Mouse (Mus musculus) kidney, embryonic 14.5 days (tissue): ENCODE measurements around the gene Col6a2. TPM values are rescaled to one million over a fixed set of nuclear protein-coding genes. Genes with fewer than 3 reads are reported as not detected.

Experiments used
- ATAC-seq: fragments of 200-750 bp; cut with Nextera tagmentation; 2 replicates; pipeline ENCODE4 v1.8.0; 2017; ENCODE audit warnings: moderate number of reproducible peaks, mild to moderate bottlenecking, moderate TSS enrichment, moderate library complexity; ENCODE audit not compliant: low FRiP score, low TSS enrichment
- H3K27ac ChIP-seq: fragments of 300-500 bp; sonication (generic); 2 replicates; pipeline ENCODE4 v1.5.1; 2014; ENCODE audit warnings: low read depth, mild to moderate bottlenecking, low read length, moderate library complexity, mixed read lengths
- H3K27me3 ChIP-seq: fragments of 300-500 bp; sonication (generic); 2 replicates; pipeline ENCODE4 v1.6.1; 2014; ENCODE audit warnings: mild to moderate bottlenecking, low read length; ENCODE audit not compliant: control insufficient read depth, insufficient read depth
- H3K36me3 ChIP-seq: fragments of 300-500 bp; sonication (generic); 2 replicates; pipeline ENCODE4 v1.6.1; 2014; ENCODE audit warnings: low read length, mixed read lengths; ENCODE audit not compliant: control insufficient read depth, insufficient read depth
- H3K4me1 ChIP-seq: fragments of 300-500 bp; sonication (generic); 2 replicates; pipeline ENCODE4 v1.6.1; 2014; ENCODE audit warnings: low read length, mixed read lengths; ENCODE audit not compliant: control insufficient read depth, insufficient read depth
- H3K4me2 ChIP-seq: fragments of 300-500 bp; sonication (generic); replicated peaks from 2 replicates; pipeline ENCODE4 v1.6.1; 2014; ENCODE audit warnings: low read depth, mild to moderate bottlenecking, low read length
- H3K4me3 ChIP-seq: fragments of 300-500 bp; sonication (generic); 2 replicates; pipeline ENCODE4 v1.5.1; 2014; ENCODE audit warnings: mild to moderate bottlenecking, low read length
- H3K9ac ChIP-seq: fragments of 300-500 bp; sonication (generic); 2 replicates; pipeline ENCODE4 v1.6.1; 2014; ENCODE audit warnings: low read depth, mild to moderate bottlenecking, low read length, moderate library complexity
- H3K9me3 ChIP-seq: fragments of 300-500 bp; sonication (generic); 2 replicates; pipeline ENCODE4 v1.6.1; 2016; ENCODE audit warnings: low read length; ENCODE audit not compliant: control insufficient read depth
- WGBS: fragments of 180-500 bp; shearing (Covaris S2); extraction: QIAGEN DNeasy Blood & Tissue Kit; methylation state at CpG from one replicate; pipeline ENCODE4 v1.1.7; 2014; 5-methylcytosine and 5-hydroxymethylcytosine counted together
- polyA plus RNA-seq: library from polyadenylated mRNA; unstranded; fragments of >200 nt; fragmentation: Nextera tagmentation; extraction: Ambion mirVana; gene quantifications from 2 replicates; pipeline ENCODE4 v1.2.1, GENCODE M21; 2014

Col6a2 gene
- polyA plus RNA-seq, 1 experiment from 2014 or later = 22.0 TPM

GRCm38 (mm10) chr10:76653345-76654336, 30.2 kb upstream of the Col6a2 start:
- Histone ChIP-seq H3K9ac (no peak overlapping the region), H3K9me3 (no peaks in the 10 kb centered on the region), H3K4me2 (no peak overlapping the region), H3K27me3 (no peaks in the 10 kb centered on the region), H3K4me1 (no peaks in the 10 kb centered on the region), H3K36me3 (no peaks in the 10 kb centered on the region), H3K4me3 (no peak overlapping the region), H3K27ac (no peak overlapping the region)
- 75% methylated on average over 11 of the region's 11 CpGs for WGBS
- ATAC-seq = no peak

- H3K36me3 ChIP-seq = no peaks in the 10 kb centered on the region
- H3K9ac ChIP-seq = no peak overlapping the region
- no peak overlapping the region for H3K4me2 ChIP-seq
- H3K4me1 ChIP-seq = no peaks in the 10 kb centered on the region
- no peak overlapping the region for H3K4me3 ChIP-seq
- peak overlapping the region; percentile 4; the same call in 1 of the 2 replicates for H3K27ac ChIP-seq
- 71% methylated on average over 12 of the region's 12 CpGs for WGBS
- no peaks in the 10 kb centered on the region for H3K9me3 ChIP-seq
- no peaks in the 10 kb centered on the region for H3K27me3 ChIP-seq
- ATAC-seq = no peak
These were observed 27.4 kb upstream of the Col6a2 start for GRCm38 (mm10) chr10:76650662-76651342.

GRCm38 (mm10) chr10:76648738-76649137, 25.3 kb upstream of the Col6a2 start:
- Histone ChIP-seq H3K4me3 (no peak overlapping the region), H3K36me3 (no peaks in the 10 kb centered on the region), H3K27ac (no peak overlapping the region), H3K9ac (no peak overlapping the region), H3K4me2 (no peak overlapping the region), H3K9me3 (no peaks in the 10 kb centered on the region), H3K4me1 (no peaks in the 10 kb centered on the region), H3K27me3 (no peaks in the 10 kb centered on the region)
- ATAC-seq = no peak
- WGBS = 91% methylated on average over 10 of the region's 10 CpGs

DNA sequence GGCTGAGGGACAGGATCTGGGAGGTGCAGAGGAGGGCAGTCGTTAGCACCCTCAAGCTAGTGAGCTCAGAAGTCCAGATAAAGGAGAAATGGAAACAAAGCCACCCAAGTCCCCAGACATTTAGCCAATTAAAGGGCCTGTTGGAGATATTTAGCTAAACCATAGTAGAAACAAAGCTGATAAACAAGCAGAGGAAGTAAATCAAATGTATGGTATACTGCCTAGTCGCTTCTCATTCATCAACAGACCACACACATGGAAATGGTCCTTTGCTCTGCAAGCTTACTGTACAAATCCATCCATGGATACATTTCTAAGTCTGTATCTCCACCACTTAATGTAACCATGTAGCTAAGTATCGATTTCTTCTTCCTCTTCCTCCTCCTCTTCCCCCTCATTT, 24.0 kb upstream of the Col6a2 start:
- no peak overlapping the region for H3K9ac ChIP-seq
- no peaks in the 10 kb centered on the region for H3K4me1 ChIP-seq
- H3K27ac ChIP-seq = no peak overlapping the region
- no peak overlapping the region for H3K4me3 ChIP-seq
- no peaks in the 10 kb centered on the region for H3K36me3 ChIP-seq
- WGBS = 71% methylated on average over 3 of the region's 3 CpGs
- no peak for ATAC-seq
- no peaks in the 10 kb centered on the region for H3K9me3 ChIP-seq
- no peak overlapping the region for H3K4me2 ChIP-seq
- H3K27me3 ChIP-seq = no peaks in the 10 kb centered on the region

DNA sequence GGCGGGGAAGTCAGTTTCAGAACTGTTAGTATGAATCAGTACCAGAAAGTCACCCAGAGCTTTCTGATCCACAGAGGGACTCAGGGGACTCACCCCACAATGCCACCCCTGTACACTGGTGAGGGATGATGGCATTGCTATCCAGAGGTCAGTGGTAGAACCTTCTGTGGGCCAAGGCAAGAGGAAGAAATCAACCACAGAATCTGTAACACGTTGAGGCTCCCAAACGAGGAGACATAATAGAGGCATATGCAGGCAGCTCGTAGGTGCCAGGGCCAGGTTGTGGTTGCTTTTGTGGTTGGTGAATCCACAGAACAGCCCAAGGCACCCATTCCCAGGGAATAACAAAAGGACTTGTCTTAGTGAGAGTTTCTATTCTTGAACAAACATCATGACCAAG, 22.3 kb upstream of the Col6a2 start:
- no peaks in the 10 kb centered on the region for H3K4me1 ChIP-seq
- no peak for ATAC-seq
- H3K4me3 ChIP-seq = no peak overlapping the region
- no peak overlapping the region for H3K4me2 ChIP-seq
- no peaks in the 10 kb centered on the region for H3K27me3 ChIP-seq
- whole genome bisulfite sequencing = 86% methylated on average over 4 of the region's 4 CpGs
- H3K27ac ChIP-seq = no peak overlapping the region
- no peaks in the 10 kb centered on the region for H3K9me3 ChIP-seq
- no peaks in the 10 kb centered on the region for H3K36me3 ChIP-seq
- H3K9ac ChIP-seq = no peak overlapping the region

DNA sequence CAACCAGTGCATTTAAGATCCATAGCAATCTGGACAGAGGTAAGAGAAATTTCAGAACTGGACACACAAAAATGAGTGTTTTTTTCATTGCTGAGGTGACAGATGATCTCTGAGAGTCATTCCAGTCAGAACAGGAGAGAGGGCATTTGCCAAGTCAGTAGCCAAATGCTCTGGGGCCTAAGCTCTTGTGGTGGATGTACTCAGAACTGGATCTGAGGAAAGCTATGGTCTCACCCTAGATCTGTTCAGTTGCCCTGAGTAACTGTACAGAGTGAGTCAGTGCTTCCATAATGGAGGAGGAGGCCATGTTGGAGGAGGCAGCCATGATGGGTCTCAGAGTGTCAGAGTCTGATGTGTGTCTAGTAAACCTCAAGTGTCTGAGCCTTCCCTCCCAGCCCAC, 21.6 kb upstream of the Col6a2 start:
- no peaks in the 10 kb centered on the region for H3K4me1 ChIP-seq
- no peak for ATAC-seq
- no peaks in the 10 kb centered on the region for H3K9me3 ChIP-seq
- H3K36me3 ChIP-seq = no peaks in the 10 kb centered on the region
- no peak overlapping the region for H3K4me2 ChIP-seq
- H3K9ac ChIP-seq = no peak overlapping the region
- H3K4me3 ChIP-seq = no peak overlapping the region
- no peak overlapping the region for H3K27ac ChIP-seq
- no peaks in the 10 kb centered on the region for H3K27me3 ChIP-seq

- Histone ChIP-seq H3K27ac (peak overlapping the region; percentile 1; the same call in 1 of the 2 replicates), H3K36me3 (no peaks in the 10 kb centered on the region), H3K9me3 (no peaks in the 10 kb centered on the region), H3K4me2 (no peak overlapping the region), H3K9ac (no peak overlapping the region), H3K4me1 (no peaks in the 10 kb centered on the region), H3K27me3 (no peaks in the 10 kb centered on the region), H3K4me3 (no peak overlapping the region)
- no peak for ATAC-seq
- 70% methylated on average over 4 of the region's 4 CpGs for WGBS
These were observed 20.6 kb upstream of the Col6a2 start for GRCm38 (mm10) chr10:76643999-76644398.

GRCm38 (mm10) chr10:76643446-76643845, 20.0 kb upstream of the Col6a2 start:
- H3K4me1 ChIP-seq = no peaks in the 10 kb centered on the region
- peak; percentile 32; the same call in 1 of the 2 replicates for ATAC-seq

More at GRCm38 (mm10) chr10:76643446-76643845, 20.0 kb upstream of the Col6a2 start:
- H3K4me2 ChIP-seq = no peak overlapping the region
- H3K27ac ChIP-seq = peak overlapping the region; percentile 1; the same call in 1 of the 2 replicates
- no peaks in the 10 kb centered on the region for H3K9me3 ChIP-seq
- no peak overlapping the region for H3K9ac ChIP-seq
- 67% methylated on average over 9 of the region's 9 CpGs for WGBS
- H3K4me3 ChIP-seq = no peak overlapping the region
- H3K36me3 ChIP-seq = no peaks in the 10 kb centered on the region
- no peaks in the 10 kb centered on the region for H3K27me3 ChIP-seq
